Mouse (Mus musculus): ENCODE data around the gene Olfr155. TPM values are rescaled to one million over a fixed set of nuclear protein-coding genes. Genes with fewer than 3 reads are reported as not detected.

Olfr155 gene
- polyA plus RNA-seq, 1 experiment from 2014 or later: not detected

GRCm38 (mm10) chr4:43903690-43904089 is 52.3 kb downstream of the Olfr155 start:
- Histone ChIP-seq H3K4me2 (no peak overlapping the region), H3K4me1 (0 out of 2 replicates have a peak, but pooled peaks cover 6% of the 10 kb centered on the region), H3K9ac (no peak overlapping the region), H3K9me3 (no peaks in the 10 kb centered on the region), H3K4me3 (replicated peaks) (no peak overlapping the region), H3K27me3 (replicated peaks) (no peaks in the 10 kb centered on the region), H3K27ac (no peak overlapping the region), H3K36me3 (no peaks in the 10 kb centered on the region)
- WGBS: 80% methylated on average over 7 of the region's 7 CpGs
- no peak for ATAC-seq (ENCODE audit: insufficient read depth, low FRiP score, low read depth)

GRCm38 (mm10) chr4:43906443-43906842 is 55.1 kb downstream of the Olfr155 start:
- Histone ChIP-seq H3K36me3 (0 out of 2 replicates have a peak, but pooled peaks cover 3% of the 10 kb centered on the region), H3K9ac (no peak overlapping the region), H3K4me3 (replicated peaks) (no peak overlapping the region), H3K4me2 (no peak overlapping the region), H3K9me3 (no peaks in the 10 kb centered on the region), H3K4me1 (no peaks in the 10 kb centered on the region), H3K27ac (no peak overlapping the region), H3K27me3 (replicated peaks) (no peaks in the 10 kb centered on the region)
- WGBS: 23% methylated on average over 6 of the region's 6 CpGs
- no peak for ATAC-seq (ENCODE audit: insufficient read depth, low FRiP score, low read depth)

Other genes with a start within 250 kb of the Olfr155 start
- 9.3 TPM in 2 replicates for gene Npr2, start 219.6 kb upstream of the Olfr155 start, polyA plus RNA-seq (2015; fragmentation: Nextera tagmentation; extraction: Ambion mirVana)
- gene Spag8, start 198.0 kb upstream of the Olfr155 start, polyA plus RNA-seq (2015; fragmentation: Nextera tagmentation; extraction: Ambion mirVana): 0.80 and 1.0 TPM in 2 replicates
- gene Hint2, start 195.1 kb upstream of the Olfr155 start, polyA plus RNA-seq (2015; fragmentation: Nextera tagmentation; extraction: Ambion mirVana): 108 and 116 TPM in 2 replicates
- 4.0 and 4.6 TPM in 2 replicates for gene Tmem8b, start 182.6 kb upstream of the Olfr155 start, polyA plus RNA-seq (2015; fragmentation: Nextera tagmentation; extraction: Ambion mirVana)
- gene Fam221b, start 182.4 kb upstream of the Olfr155 start, polyA plus RNA-seq (2015; fragmentation: Nextera tagmentation; extraction: Ambion mirVana): 2.5 and 4.1 TPM in 2 replicates
- gene Olfr70, start 150.8 kb upstream of the Olfr155 start, polyA plus RNA-seq (2015; fragmentation: Nextera tagmentation; extraction: Ambion mirVana): not detected in 2 replicates
- not detected in 2 replicates for gene Olfr71, start 141.3 kb upstream of the Olfr155 start, polyA plus RNA-seq (2015; fragmentation: Nextera tagmentation; extraction: Ambion mirVana)
- 0.67 and 0.87 TPM in 2 replicates for gene Hrct1, start 124.4 kb upstream of the Olfr155 start, polyA plus RNA-seq (2015; fragmentation: Nextera tagmentation; extraction: Ambion mirVana)
- 0.09 and 0.18 TPM in 2 replicates for gene Spaar, start 121.5 kb upstream of the Olfr155 start, polyA plus RNA-seq (2015; fragmentation: Nextera tagmentation; extraction: Ambion mirVana)
- not detected in 2 replicates for gene Olfr159, start 80.6 kb upstream of the Olfr155 start, polyA plus RNA-seq (2015; fragmentation: Nextera tagmentation; extraction: Ambion mirVana)
- not detected in 2 replicates for gene Olfr156, start 27.7 kb upstream of the Olfr155 start, polyA plus RNA-seq (2015; fragmentation: Nextera tagmentation; extraction: Ambion mirVana)
- gene Olfr157, start 11.4 kb upstream of the Olfr155 start, polyA plus RNA-seq (2015; fragmentation: Nextera tagmentation; extraction: Ambion mirVana): not detected in 2 replicates
- gene Reck, start 24.0 kb downstream of the Olfr155 start, polyA plus RNA-seq (2015; fragmentation: Nextera tagmentation; extraction: Ambion mirVana): 21.8 and 22.4 TPM in 2 replicates
- gene Glipr2, start 105.8 kb downstream of the Olfr155 start, polyA plus RNA-seq (2015; fragmentation: Nextera tagmentation; extraction: Ambion mirVana): 95.8 and 106 TPM in 2 replicates
- not detected in 2 replicates for gene Ccin, start 131.9 kb downstream of the Olfr155 start, polyA plus RNA-seq (2015; fragmentation: Nextera tagmentation; extraction: Ambion mirVana)
- 248 and 262 TPM in 2 replicates for gene Clta, start 152.9 kb downstream of the Olfr155 start, polyA plus RNA-seq (2015; fragmentation: Nextera tagmentation; extraction: Ambion mirVana)
- 27.8 and 29.8 TPM in 2 replicates for gene Gne, start 232.6 kb downstream of the Olfr155 start, polyA plus RNA-seq (2015; fragmentation: Nextera tagmentation; extraction: Ambion mirVana)